Mouse (Mus musculus) heart, embryonic 15.5 days (tissue): Measurements from ENCODE around the gene 4833439L19Rik. TPM values are rescaled to one million over a fixed set of nuclear protein-coding genes. Genes with fewer than 3 reads are reported as not detected.

Experiments used
- ATAC-seq: fragments of 200-750 bp; cut with Nextera tagmentation; replicated peaks from 2 replicates; pipeline ENCODE4 v1.8.0; 2017; ENCODE audit warnings: low read depth, moderate TSS enrichment; ENCODE audit not compliant: insufficient number of reproducible peaks, insufficient read depth, low FRiP score
- H3K27ac ChIP-seq: fragments of 300-500 bp; sonication (generic); 2 replicates; pipeline ENCODE4 v1.5.1; 2015; ENCODE audit warnings: mild to moderate bottlenecking, inconsistent platforms
- H3K27me3 ChIP-seq: fragments of 300-500 bp; sonication (generic); 2 replicates; pipeline ENCODE4 v1.6.1; 2015; ENCODE audit warnings: inconsistent platforms
- H3K36me3 ChIP-seq: fragments of 300-500 bp; sonication (generic); 2 replicates; pipeline ENCODE4 v1.6.1; 2015; ENCODE audit warnings: mild to moderate bottlenecking, inconsistent platforms
- H3K4me1 ChIP-seq: fragments of 300-500 bp; sonication (generic); replicated peaks from 2 replicates; pipeline ENCODE4 v1.6.1; 2015; ENCODE audit warnings: inconsistent platforms
- H3K4me2 ChIP-seq: fragments of 300-500 bp; sonication (generic); 2 replicates; pipeline ENCODE4 v1.6.1; 2015; ENCODE audit warnings: inconsistent platforms, mild to moderate bottlenecking, moderate library complexity
- H3K4me3 ChIP-seq: fragments of 300-500 bp; sonication (generic); 2 replicates; pipeline ENCODE4 v1.5.1; 2015; ENCODE audit warnings: mild to moderate bottlenecking, inconsistent platforms
- H3K9ac ChIP-seq: fragments of 300-500 bp; sonication (generic); 2 replicates; pipeline ENCODE4 v1.6.1; 2015; ENCODE audit warnings: mild to moderate bottlenecking, inconsistent platforms
- H3K9me3 ChIP-seq: fragments of 300-500 bp; sonication (generic); replicated peaks from 2 replicates; pipeline ENCODE4 v1.6.1; 2016; ENCODE audit warnings: inconsistent platforms
- WGBS: fragments of 180-500 bp; shearing (Covaris S2); methylation state at CpG from one replicate; pipeline ENCODE4 v1.1.7; 2015; ENCODE audit warnings: mixed read lengths; 5-methylcytosine and 5-hydroxymethylcytosine counted together
- polyA plus RNA-seq: library from polyadenylated mRNA; unstranded; fragments of >200 nt; fragmentation: Nextera tagmentation; extraction: Ambion mirVana; gene quantifications from 2 replicates; pipeline ENCODE4 v1.2.1, GENCODE M21; 2015

4833439L19Rik gene
- polyA plus RNA-seq, 1 experiment from 2014 or later: 111 TPM

DNA sequence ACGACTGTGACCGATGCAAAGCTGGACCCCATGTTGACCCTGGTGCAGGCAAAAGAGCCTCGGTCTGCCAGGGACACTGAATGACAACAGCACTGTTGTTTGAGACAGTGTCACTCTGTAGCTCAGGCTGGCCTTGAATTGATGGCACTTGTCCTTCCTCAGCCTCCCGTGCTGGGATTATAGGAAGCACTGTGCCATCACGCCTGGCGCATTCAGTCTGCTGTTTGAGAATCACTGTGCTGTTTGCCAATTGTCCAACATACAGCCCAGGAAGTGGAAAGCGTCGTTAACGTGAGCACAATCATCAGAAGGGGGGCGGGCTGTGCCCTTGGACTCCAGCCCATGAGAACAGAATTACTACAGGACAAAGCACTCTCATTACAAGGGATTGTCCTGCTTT, 16.9 kb upstream of the 4833439L19Rik start:
- Histone ChIP-seq H3K9me3 (no peaks in the 10 kb centered on the region), H3K36me3 (peaks cover 63% of the 10 kb centered on the region), H3K4me1 (no peaks in the 10 kb centered on the region), H3K27ac (no peak overlapping the region), H3K4me3 (no peak overlapping the region), H3K4me2 (no peak overlapping the region), H3K27me3 (no peaks in the 10 kb centered on the region), H3K9ac (no peak overlapping the region)
- ATAC-seq: no peak
- 74% methylated on average over 10 of the region's 10 CpGs for WGBS

- Histone ChIP-seq H3K4me1 (peaks cover 6% of the 10 kb centered on the region; the same call in 1 of the 2 replicates), H3K27me3 (no peaks in the 10 kb centered on the region), H3K36me3 (peaks cover 59% of the 10 kb centered on the region), H3K4me3 (no peak overlapping the region), H3K9me3 (no peaks in the 10 kb centered on the region), H3K4me2 (no peak overlapping the region), H3K9ac (no peak overlapping the region), H3K27ac (no peak overlapping the region)
- no peak for ATAC-seq
- WGBS: 76% methylated on average over 2 of the region's 2 CpGs
These were observed 16.1 kb upstream of the 4833439L19Rik start for GRCm38 (mm10) chr13:54581385-54581784.

- Histone ChIP-seq H3K36me3 (peaks cover 32% of the 10 kb centered on the region), H3K27me3 (no peaks in the 10 kb centered on the region), H3K27ac (no peak overlapping the region)
These were observed 12.6 kb upstream of the 4833439L19Rik start for GRCm38 (mm10) chr13:54577652-54578507.

DNA sequence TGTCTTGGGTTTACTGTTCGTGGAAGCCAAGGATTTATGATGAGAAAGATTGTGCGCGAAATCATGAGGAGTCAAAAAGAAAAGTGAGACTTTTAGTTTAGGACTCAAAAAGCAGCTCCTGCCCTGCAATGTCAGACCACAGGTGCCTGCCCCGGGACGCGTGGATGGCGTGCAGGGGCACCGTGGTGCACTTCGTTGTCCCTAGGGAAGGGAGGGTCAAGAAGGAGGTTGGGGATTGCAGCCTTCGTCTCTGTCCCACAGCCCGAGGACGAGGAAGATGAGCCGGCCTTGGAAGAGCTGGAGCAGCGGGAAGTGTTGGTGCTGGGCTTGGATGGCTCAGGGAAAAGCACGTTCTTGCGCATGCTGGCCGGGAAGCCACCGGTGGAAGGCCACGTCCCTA, 10.3 kb upstream of the 4833439L19Rik start:
- H3K9me3 ChIP-seq: no peaks in the 10 kb centered on the region
- peaks cover 26% of the 10 kb centered on the region for H3K4me1 ChIP-seq
- peak; percentile 37; the same call in 1 of the 2 replicates for ATAC-seq
- peak overlapping the region; percentile 100 for H3K4me3 ChIP-seq
- 3% methylated on average over 19 of the region's 19 CpGs for WGBS
- H3K27me3 ChIP-seq: no peaks in the 10 kb centered on the region
- H3K9ac ChIP-seq: peak overlapping the region; percentile 97
- peak overlapping the region; percentile 89 for H3K4me2 ChIP-seq
- peak overlapping the region; percentile 87 for H3K27ac ChIP-seq
- peaks cover 17% of the 10 kb centered on the region for H3K36me3 ChIP-seq

More at GRCm38 (mm10) chr13:54577652-54578507, 12.6 kb upstream of the 4833439L19Rik start:
- WGBS: 78% methylated on average over 21 of the region's 21 CpGs
- no peak for ATAC-seq
- Histone ChIP-seq H3K4me2 (no peak overlapping the region), H3K4me3 (no peak overlapping the region), H3K4me1 (peaks cover 20% of the 10 kb centered on the region), H3K9me3 (no peaks in the 10 kb centered on the region), H3K9ac (no peak overlapping the region)

DNA sequence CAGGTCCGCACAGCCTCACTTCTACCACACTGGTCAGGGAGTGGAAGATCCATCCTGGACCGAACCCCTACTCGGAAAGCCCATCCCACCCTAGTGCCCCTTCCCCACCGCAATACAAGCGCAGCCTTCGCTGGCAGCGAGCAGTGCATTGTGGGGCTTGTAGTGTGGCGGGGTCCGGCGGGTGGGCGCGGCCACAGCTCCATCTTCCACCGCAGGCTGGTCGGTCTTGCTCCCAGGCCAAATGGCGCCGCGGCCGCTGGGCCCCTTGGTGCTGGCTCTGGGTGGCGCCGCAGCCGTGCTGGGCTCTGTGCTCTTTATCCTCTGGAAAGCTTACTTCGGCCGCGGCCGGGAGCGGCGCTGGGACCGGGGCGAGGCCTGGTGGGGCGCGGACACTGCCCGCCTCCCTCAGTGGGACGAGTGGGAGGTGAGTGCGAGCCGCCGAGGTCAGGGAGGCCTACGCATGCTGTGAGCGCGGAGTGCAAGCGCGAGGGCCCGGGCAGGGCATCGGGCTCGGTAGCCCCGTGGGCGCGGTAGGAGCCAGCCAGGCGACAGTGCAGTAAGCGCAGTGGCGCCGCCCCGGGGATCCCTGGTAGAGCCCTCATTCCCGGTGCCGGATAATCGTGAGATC, 9.7 kb upstream of the 4833439L19Rik start, which contains the start of gene Arl10:
Gene Arl10, plus strand, starts transcription at position 162 of the 628 bp plus-strand sequence.
- ATAC-seq: peak; percentile 86

GRCm38 (mm10) chr13:54572621-54573020, 7.4 kb upstream of the 4833439L19Rik start:
- Histone ChIP-seq H3K4me1 (peaks cover 26% of the 10 kb centered on the region), H3K36me3 (no peaks in the 10 kb centered on the region; the same call in 1 of the 2 replicates), H3K27ac (no peak overlapping the region), H3K4me3 (no peak overlapping the region), H3K27me3 (no peaks in the 10 kb centered on the region), H3K4me2 (no peak overlapping the region), H3K9me3 (no peaks in the 10 kb centered on the region), H3K9ac (no peak overlapping the region)
- no peak for ATAC-seq
- WGBS: 82% methylated on average over 4 of the region's 4 CpGs

More for the DNA sequence above, 9.7 kb upstream of the 4833439L19Rik start, which contains the start of gene Arl10:
- H3K9ac ChIP-seq: peak within 1 kb of the TSS; percentile 97
- peak within 1 kb of the TSS; percentile 87 for H3K27ac ChIP-seq
- under 1% methylated on average over 55 of the region's 55 CpGs for WGBS
- peak within 1 kb of the TSS; percentile 100 for H3K4me3 ChIP-seq
- peaks cover 12% of the 10 kb centered on the region for H3K36me3 ChIP-seq
- H3K4me2 ChIP-seq: peak within 1 kb of the TSS; percentile 89
- H3K9me3 ChIP-seq: no peaks in the 10 kb centered on the region
- peaks cover 26% of the 10 kb centered on the region for H3K4me1 ChIP-seq
- no peaks in the 10 kb centered on the region for H3K27me3 ChIP-seq

GRCm38 (mm10) chr13:54571637-54572036, 6.4 kb upstream of the 4833439L19Rik start:
- Histone ChIP-seq H3K27ac (no peak overlapping the region), H3K36me3 (no peaks in the 10 kb centered on the region), H3K4me2 (no peak overlapping the region), H3K9me3 (no peaks in the 10 kb centered on the region), H3K9ac (no peak overlapping the region), H3K4me3 (no peak overlapping the region), H3K27me3 (no peaks in the 10 kb centered on the region), H3K4me1 (peaks cover 22% of the 10 kb centered on the region)
- WGBS: 39% methylated on average over 2 of the region's 2 CpGs
- ATAC-seq: no peak

GRCm38 (mm10) chr13:54570736-54571135, 5.5 kb upstream of the 4833439L19Rik start:
- no peak overlapping the region for H3K4me2 ChIP-seq
- 69% methylated on average over 4 of the region's 4 CpGs for WGBS
- peaks cover 14% of the 10 kb centered on the region for H3K4me1 ChIP-seq
- no peaks in the 10 kb centered on the region for H3K36me3 ChIP-seq
- H3K4me3 ChIP-seq: no peak overlapping the region
- no peak overlapping the region for H3K27ac ChIP-seq
- H3K9ac ChIP-seq: no peak overlapping the region
- ATAC-seq: no peak
- H3K9me3 ChIP-seq: no peaks in the 10 kb centered on the region
- H3K27me3 ChIP-seq: no peaks in the 10 kb centered on the region

GRCm38 (mm10) chr13:54569282-54569681, 4.0 kb upstream of the 4833439L19Rik start:
- H3K4me2 ChIP-seq: no peak overlapping the region
- 36% methylated on average over 1 of the region's 1 CpGs for WGBS
- ATAC-seq: no peak
- H3K4me1 ChIP-seq: peaks cover 14% of the 10 kb centered on the region
- H3K4me3 ChIP-seq: no peak overlapping the region
- no peak overlapping the region for H3K9ac ChIP-seq
- no peak overlapping the region for H3K27ac ChIP-seq
- H3K9me3 ChIP-seq: no peaks in the 10 kb centered on the region
- H3K36me3 ChIP-seq: no peaks in the 10 kb centered on the region
- no peaks in the 10 kb centered on the region for H3K27me3 ChIP-seq

DNA sequence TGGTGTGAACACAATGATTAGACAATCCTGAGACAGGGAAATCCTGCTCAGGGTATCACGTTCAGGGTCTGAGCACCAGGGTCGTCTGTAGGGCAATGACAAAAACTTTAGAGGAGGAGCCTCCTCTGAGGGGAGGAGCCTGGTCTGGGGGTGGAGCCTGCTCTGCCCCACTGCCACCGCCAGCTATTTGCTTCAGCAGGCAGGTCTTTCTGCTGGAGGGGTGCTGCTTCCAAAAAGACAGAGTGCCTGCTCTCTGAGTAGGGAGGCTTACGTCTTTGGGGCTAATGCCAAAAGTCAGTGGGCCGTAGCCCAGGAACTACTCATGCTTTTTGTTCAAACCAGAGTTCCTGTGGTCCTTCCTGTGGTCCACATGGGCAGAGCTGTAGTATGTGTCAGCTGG, 3.1 kb upstream of the 4833439L19Rik start:
- H3K4me2 ChIP-seq: no peak overlapping the region
- peaks cover 19% of the 10 kb centered on the region for H3K4me1 ChIP-seq
- no peaks in the 10 kb centered on the region for H3K9me3 ChIP-seq
- H3K27ac ChIP-seq: no peak overlapping the region
- no peak for ATAC-seq
- no peaks in the 10 kb centered on the region for H3K36me3 ChIP-seq
- H3K27me3 ChIP-seq: no peaks in the 10 kb centered on the region
- H3K9ac ChIP-seq: no peak overlapping the region
- H3K4me3 ChIP-seq: no peak overlapping the region
- 42% methylated on average over 5 of the region's 5 CpGs for WGBS

- Histone ChIP-seq H3K4me3 (peak overlapping the region; percentile 90), H3K36me3 (peaks cover 9% of the 10 kb centered on the region), H3K27ac (peak overlapping the region; percentile 49; the same call in 1 of the 2 replicates), H3K4me1 (peaks cover 14% of the 10 kb centered on the region), H3K27me3 (no peaks in the 10 kb centered on the region), H3K9ac (peak overlapping the region; percentile 94), H3K4me2 (peak overlapping the region; percentile 73), H3K9me3 (no peaks in the 10 kb centered on the region)
- peak; percentile 34; the same call in 1 of the 2 replicates for ATAC-seq
- 48% methylated on average over 8 of the region's 8 CpGs for WGBS
These were observed 535 bp upstream of the 4833439L19Rik start for GRCm38 (mm10) chr13:54565594-54566345.
